11 mouse cellular contexts compared by ENCODE assay signal in genomic region chr11:55614631-55615030, GRCm38 (mm10). TPM values are rescaled to one million over a fixed set of nuclear protein-coding genes. Genes with fewer than 3 reads are reported as not detected.
DNase-seq lines count a peak whose midpoint lies in the region.
"Not testable (repeated sequence)": the region's sequence is repeated elsewhere in the genome, so short reads cannot be mapped to it uniquely, and the experiment has no call there.
"Had no signal": no experiment of that assay in that cellular context is flagged by ENCODE, and none has a peak within 500 bp of the region (broad histone marks: within the 10 kb centered on the region; RNA-seq: fewer than 3 reads in every experiment).

No protein-coding gene starts in this region.

- intact Hi-C loops in heart, postnatal 10 days (cut with DNase I): not testable (repeated sequence)

- peak; percentile 90 for DNase-seq in ES-CJ7 (ENCODE audit: low read depth, low spot score)
- peak; percentile 83 for DNase-seq in R1 (ENCODE audit: low read depth, low spot score)
- DNase-seq in ZHBTc4 (ENCODE audit: low read depth, low spot score): peak; percentile 90
- DNase-seq in heart, adult 8-10 months (ENCODE audit: low spot score): peak; percentile 0
- peak; percentile 3 to 9 for DNase-seq in heart, postnatal 10 days
- peak; percentile 5 for DNase-seq in kidney, postnatal 10 days

RNA-seq across cellular contexts. Expression of gene Glra1, which starts 6.6 kb away (rescaled TPM):
- total RNA-seq in heart, adult 8-10 months (2022): not detected
- total RNA-seq in heart, postnatal 10 days (2021): not detected
- total RNA-seq: adrenal gland, adult 2 months; adrenal gland, postnatal 10 days; adrenal gland, postnatal 25 days; adrenal gland, postnatal 4 days; common myeloid progenitor, adult 5-6 weeks had no signal

Comparison
In these comparisons a context has a peak if more than half of its experiments do, and no peak if none do; other contexts are left out.
1. Peak in every context shown above with its lines: DNase-seq.
2. DNase-seq: peak in every context shown above with its lines; median percentile 90 in ES-CJ7; 90 in ZHBTc4; 83 in R1; 6 in heart, postnatal 10 days; 5 in kidney, postnatal 10 days; 0 in heart, adult 8-10 months.